Mouse (Mus musculus): ENCODE results near the gene Gm13420. TPM values are rescaled to one million over a fixed set of nuclear protein-coding genes. Genes with fewer than 3 reads are reported as not detected.
"Not testable (repeated sequence)": the region's sequence is repeated elsewhere in the genome, so short reads cannot be mapped to it uniquely, and the experiment has no call there.

Gm13420 gene
- polyA plus RNA-seq, 1 experiment: not detected

DNA sequence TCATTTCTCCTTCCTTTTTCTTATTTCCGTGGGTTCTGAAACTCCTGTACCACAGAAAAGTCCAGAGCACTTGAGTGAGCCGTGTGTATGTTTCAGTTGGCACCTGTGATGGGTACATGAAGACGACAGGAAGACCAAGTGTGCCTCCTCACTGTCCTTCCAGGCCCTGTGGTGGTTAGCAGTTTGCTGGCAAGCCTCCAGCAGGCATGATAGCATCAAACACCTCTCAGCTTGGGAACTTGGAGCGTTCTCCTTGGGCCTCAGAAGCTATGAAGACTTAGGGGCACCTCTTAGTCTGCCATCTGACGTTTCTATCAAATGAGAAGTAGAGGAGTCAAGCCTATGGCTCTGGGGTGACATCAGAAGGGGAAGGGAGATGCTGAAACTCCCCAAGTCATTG lies 32.9 kb downstream of the Gm13420 start:
- Histone ChIP-seq H3K4me3 (ENCODE audit: insufficient read depth, low read length) (no peak overlapping the region), H3K4me1 (ENCODE audit: control insufficient read depth, insufficient read depth, low read length) (peaks cover 9% of the 10 kb centered on the region), H3K27ac (ENCODE audit: insufficient read depth, low read length) (no peak overlapping the region)
- TF ChIP-seq CTCF (IDR thresholded peaks at IDR 0.05; ENCODE audit: borderline replicate concordance, insufficient read depth, low read length) (no peak), POLR2A (IDR thresholded peaks at IDR 0.05; ENCODE audit: low read depth, low read length) (no peak)

DNA sequence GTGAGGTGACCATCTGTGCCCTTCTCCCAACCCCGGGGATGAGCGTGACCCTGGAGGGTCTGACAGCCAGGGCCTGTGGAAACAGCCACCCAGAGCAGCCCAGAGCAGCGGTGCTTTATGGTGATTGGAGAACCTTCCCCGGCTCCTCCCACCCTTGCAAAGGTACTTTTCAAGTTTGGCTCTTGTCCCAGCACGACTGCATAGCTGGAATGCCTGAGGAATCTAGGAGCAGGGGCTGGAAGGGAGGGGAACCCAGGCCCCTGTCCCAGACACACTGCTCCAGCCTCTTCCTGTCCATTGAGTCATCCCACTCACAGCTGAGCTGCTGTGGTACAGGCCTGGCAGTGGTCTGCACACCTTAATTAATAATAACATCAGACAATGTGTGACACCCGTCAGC lies 34.8 kb downstream of the Gm13420 start:
- Histone ChIP-seq H3K4me3 (ENCODE audit: insufficient read depth, low read length) (no peak overlapping the region), H3K4me1 (ENCODE audit: control insufficient read depth, insufficient read depth, low read length) (peaks cover 17% of the 10 kb centered on the region), H3K27ac (ENCODE audit: insufficient read depth, low read length) (peak overlapping the region; percentile 83)
- no peak for TF ChIP-seq POLR2A (IDR thresholded peaks at IDR 0.05; ENCODE audit: low read depth, low read length)
- TF ChIP-seq CTCF (IDR thresholded peaks at IDR 0.05; ENCODE audit: borderline replicate concordance, insufficient read depth, low read length): no peak

DNA sequence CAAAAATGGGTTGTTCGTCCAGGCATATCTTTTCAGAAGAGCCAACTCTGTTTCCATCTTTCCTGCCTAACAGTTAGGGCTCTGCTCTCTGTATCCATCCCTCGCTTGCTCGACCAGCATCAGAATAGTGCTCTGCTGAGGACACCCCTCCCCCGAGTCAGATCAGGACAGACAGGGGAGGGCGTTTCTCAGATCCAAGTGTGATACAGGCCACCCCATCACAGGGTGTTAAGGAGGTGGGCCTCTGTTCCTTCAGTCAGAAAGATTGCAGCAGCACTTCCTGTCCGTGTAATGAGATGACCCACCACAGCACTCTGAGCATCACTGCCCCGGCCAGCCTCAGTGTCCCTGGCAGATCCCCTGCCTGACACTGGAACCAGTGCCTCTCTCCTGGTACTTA lies 35.3 kb downstream of the Gm13420 start:
- H3K27ac ChIP-seq (ENCODE audit: insufficient read depth, low read length): peak overlapping the region; percentile 83
- no peak overlapping the region for H3K4me3 ChIP-seq (ENCODE audit: insufficient read depth, low read length)
- peaks cover 22% of the 10 kb centered on the region for H3K4me1 ChIP-seq (ENCODE audit: control insufficient read depth, insufficient read depth, low read length)
- TF ChIP-seq POLR2A (IDR thresholded peaks at IDR 0.05; ENCODE audit: low read depth, low read length): no peak
- no peak for TF ChIP-seq CTCF (IDR thresholded peaks at IDR 0.05; ENCODE audit: borderline replicate concordance, insufficient read depth, low read length)

DNA sequence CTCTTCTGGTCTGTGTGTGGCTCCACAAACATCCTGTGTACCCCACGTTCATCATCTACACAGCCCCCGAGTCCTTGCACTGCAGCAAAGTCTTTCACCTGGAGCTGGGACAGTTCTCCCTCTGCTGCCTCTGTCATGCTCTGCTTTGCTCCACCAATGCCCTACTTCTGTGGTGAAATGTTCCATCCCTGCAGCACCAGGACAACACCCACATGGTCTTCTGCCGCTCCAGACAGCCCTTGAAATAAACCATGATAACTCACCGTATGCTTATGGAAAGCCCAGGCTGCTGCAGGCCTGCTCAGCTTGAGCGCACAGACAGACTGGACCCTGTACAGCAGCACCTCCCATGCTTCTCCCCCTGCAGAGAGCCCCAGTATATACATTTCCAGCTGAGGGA lies 37.4 kb downstream of the Gm13420 start:
- Histone ChIP-seq H3K4me1 (ENCODE audit: control insufficient read depth, insufficient read depth, low read length) (peaks cover 25% of the 10 kb centered on the region), H3K27ac (ENCODE audit: insufficient read depth, low read length) (no peak overlapping the region), H3K4me3 (ENCODE audit: insufficient read depth, low read length) (no peak overlapping the region)
- no peak for TF ChIP-seq CTCF (IDR thresholded peaks at IDR 0.05; ENCODE audit: borderline replicate concordance, insufficient read depth, low read length)
- no peak for TF ChIP-seq POLR2A (IDR thresholded peaks at IDR 0.05; ENCODE audit: low read depth, low read length)

DNA sequence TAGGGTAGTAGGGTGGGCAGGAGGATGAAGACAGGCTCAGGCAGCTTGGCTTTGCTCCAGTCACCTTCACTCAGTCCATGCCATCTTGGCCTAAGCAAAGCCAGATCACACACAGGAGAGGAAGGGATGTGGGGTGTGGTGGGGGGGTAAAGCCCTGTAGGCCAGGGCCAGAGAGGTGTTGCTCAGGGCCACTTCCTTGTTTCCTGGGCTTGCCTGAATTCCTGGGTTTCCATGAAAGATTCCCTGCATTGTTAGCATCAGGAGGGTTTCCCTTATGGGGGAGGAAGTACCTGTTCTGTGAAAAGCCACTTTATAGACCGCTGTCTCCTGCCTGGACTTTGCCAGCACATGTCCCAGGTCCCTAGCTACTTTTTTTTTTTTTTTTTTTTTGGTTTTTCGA lies 38.0 kb downstream of the Gm13420 start:
- TF ChIP-seq CTCF (IDR thresholded peaks at IDR 0.05; ENCODE audit: borderline replicate concordance, insufficient read depth, low read length): no peak
- TF ChIP-seq POLR2A (IDR thresholded peaks at IDR 0.05; ENCODE audit: low read depth, low read length): no peak
- Histone ChIP-seq H3K27ac (ENCODE audit: insufficient read depth, low read length) (0 out of 2 replicates have a peak overlapping the region, but pooled peaks have one; percentile 24), H3K4me3 (ENCODE audit: insufficient read depth, low read length) (no peak overlapping the region), H3K4me1 (ENCODE audit: control insufficient read depth, insufficient read depth, low read length) (peaks cover 25% of the 10 kb centered on the region)

DNA sequence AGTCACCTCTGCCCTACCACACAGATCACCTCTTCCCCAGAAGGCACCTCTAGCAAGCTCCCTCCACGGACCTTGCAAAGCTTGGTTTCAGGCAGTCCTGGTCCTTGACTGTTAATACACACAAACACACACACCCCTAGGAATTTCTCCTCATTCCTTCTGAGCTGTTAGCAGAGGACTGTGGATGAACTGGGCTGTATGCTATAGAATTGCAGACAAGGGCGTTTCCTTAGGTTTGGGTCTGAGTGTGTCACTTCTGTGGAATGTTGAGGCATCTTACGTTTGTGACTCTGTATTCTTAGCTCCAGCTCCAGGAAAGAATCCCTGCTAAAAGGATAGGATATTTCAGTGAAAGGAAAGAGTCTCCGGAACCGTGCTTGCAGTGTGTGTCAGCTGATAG lies 39.6 kb downstream of the Gm13420 start:
- Histone ChIP-seq H3K4me1 (ENCODE audit: control insufficient read depth, insufficient read depth, low read length) (peaks cover 25% of the 10 kb centered on the region), H3K4me3 (ENCODE audit: insufficient read depth, low read length) (no peak overlapping the region), H3K27ac (ENCODE audit: insufficient read depth, low read length) (peak overlapping the region; percentile 85)
- TF ChIP-seq CTCF (IDR thresholded peaks at IDR 0.05; ENCODE audit: borderline replicate concordance, insufficient read depth, low read length): no peak
- TF ChIP-seq POLR2A (IDR thresholded peaks at IDR 0.05; ENCODE audit: low read depth, low read length): 0 out of 2 replicates have a peak, but pooled peaks have one; percentile 12

DNA sequence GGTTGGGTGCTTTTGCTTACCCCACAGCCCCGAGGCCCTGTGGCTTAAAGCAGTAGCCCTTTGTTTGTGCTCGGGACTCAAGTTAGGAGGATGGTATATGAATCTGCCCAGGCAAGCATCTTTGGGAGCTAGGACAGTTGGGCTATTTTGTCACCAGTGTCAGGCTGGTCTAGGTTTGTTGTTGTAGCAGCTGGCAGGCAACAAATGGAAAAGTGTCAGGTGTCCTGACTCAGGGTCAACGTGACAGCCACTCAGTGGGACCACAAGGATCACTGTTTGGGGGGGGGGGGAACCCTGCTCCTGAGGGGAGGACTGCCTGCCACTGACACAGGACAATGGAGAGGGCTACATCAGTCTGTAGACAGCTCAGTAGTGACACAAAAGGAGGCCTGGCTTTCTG lies 40.4 kb downstream of the Gm13420 start:
- no peak for TF ChIP-seq POLR2A (IDR thresholded peaks at IDR 0.05; ENCODE audit: low read depth, low read length)
- TF ChIP-seq CTCF (IDR thresholded peaks at IDR 0.05; ENCODE audit: borderline replicate concordance, insufficient read depth, low read length): no peak
- no peak overlapping the region for H3K4me3 ChIP-seq (ENCODE audit: insufficient read depth, low read length)
- peaks cover 22% of the 10 kb centered on the region for H3K4me1 ChIP-seq (ENCODE audit: control insufficient read depth, insufficient read depth, low read length)
- H3K27ac ChIP-seq (ENCODE audit: insufficient read depth, low read length): peak overlapping the region; percentile 85

DNA sequence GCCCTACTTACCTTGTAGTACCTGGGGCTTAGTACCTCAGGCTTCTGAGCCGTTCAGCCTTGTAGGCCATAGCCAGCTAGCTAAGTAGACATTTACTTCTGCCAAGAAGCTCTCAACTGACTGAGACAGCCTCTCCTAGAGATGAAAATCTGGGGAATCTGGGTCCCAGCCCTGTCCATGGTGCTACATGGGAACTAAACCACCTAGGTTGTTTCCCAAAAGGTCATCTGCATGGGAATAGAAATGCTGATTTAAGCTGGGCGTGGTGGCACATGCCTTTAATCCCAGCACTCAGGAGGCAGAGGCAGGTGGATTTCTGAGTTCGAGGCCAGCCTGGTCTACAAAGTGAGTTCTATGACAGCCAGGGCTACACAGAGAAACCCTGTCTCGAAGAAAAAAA lies 43.3 kb downstream of the Gm13420 start:
- H3K27ac ChIP-seq (ENCODE audit: insufficient read depth, low read length); H3K4me3 ChIP-seq (ENCODE audit: insufficient read depth, low read length): not testable (repeated sequence)
- H3K4me1 ChIP-seq (ENCODE audit: control insufficient read depth, insufficient read depth, low read length): peaks cover 16% of the 10 kb centered on the region

DNA sequence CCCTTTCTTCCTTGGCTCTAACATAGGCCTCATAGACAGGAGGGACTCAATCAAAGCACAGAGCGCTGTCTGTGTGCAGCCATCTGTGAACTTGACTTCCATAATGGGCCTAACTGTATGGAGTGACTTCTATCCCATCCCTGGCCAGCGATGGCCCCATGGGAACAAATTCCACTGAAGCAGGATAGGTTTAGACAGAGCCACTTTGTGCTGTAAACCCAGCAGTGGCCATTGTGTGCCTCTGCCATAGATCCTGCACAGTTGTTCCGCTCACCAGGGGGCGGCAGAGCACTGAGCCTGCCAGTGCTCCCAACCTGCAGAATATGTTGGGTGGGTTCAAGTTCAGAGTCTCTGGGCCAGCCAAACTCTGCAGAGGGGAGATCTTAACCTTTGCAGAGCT lies 43.8 kb downstream of the Gm13420 start:
- peak; percentile 59 for TF ChIP-seq CTCF (IDR thresholded peaks at IDR 0.05; ENCODE audit: borderline replicate concordance, insufficient read depth, low read length)
- no peak for TF ChIP-seq POLR2A (IDR thresholded peaks at IDR 0.05; ENCODE audit: low read depth, low read length)
- Histone ChIP-seq H3K27ac (ENCODE audit: insufficient read depth, low read length) (no peak overlapping the region), H3K4me3 (ENCODE audit: insufficient read depth, low read length) (no peak overlapping the region), H3K4me1 (ENCODE audit: control insufficient read depth, insufficient read depth, low read length) (peaks cover 18% of the 10 kb centered on the region)

DNA sequence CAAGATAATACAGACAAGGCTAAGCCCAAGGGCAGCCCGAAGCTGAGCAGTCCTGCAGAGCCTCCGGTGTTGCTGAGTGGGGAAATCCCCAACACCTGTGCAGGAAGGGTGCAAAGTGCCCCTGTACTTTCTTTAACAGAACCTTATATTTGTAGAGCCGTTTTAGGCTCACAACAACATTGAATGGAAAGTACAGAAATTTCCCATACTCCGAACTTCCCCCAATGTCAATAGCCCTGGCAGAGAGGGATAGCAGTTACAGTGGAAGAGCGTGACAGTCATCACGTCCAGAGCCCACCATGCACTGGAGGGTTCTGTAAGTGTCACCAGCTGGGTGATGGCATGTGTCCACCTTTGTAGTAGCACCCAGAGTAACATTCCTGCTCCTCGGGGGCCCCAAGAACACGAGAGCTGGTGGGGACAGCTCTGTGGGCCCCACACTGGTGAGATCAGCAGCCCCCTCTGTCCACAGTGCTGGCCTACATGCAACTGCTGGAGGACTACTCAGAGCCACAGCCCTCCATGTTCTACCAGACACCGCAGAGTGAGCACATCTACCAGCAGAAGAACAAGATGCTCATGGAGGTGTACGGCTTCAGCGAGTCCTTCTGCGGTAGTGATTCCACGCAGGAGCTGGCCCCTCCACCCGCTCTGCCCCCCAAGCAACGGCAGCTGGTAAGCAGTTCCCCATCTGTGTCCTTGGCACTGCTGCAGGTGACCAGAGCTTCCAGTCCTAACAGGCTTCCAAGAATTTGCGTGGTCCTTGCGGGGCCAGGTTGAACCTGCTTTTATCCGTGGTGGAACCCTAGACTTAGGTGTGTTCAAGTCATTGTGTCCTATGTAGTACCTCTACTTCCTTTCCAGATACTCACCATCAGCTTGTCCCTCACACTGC lies 44.5 kb downstream of the Gm13420 start:
- Histone ChIP-seq H3K27ac (ENCODE audit: insufficient read depth, low read length) (no peak overlapping the region), H3K4me1 (ENCODE audit: control insufficient read depth, insufficient read depth, low read length) (peaks cover 14% of the 10 kb centered on the region), H3K4me3 (ENCODE audit: insufficient read depth, low read length) (no peak overlapping the region)
- TF ChIP-seq POLR2A (IDR thresholded peaks at IDR 0.05; ENCODE audit: low read depth, low read length) (no peak), CTCF (IDR thresholded peaks at IDR 0.05; ENCODE audit: borderline replicate concordance, insufficient read depth, low read length) (no peak)

Data from embryonic fibroblast, embryonic 13.5 days (primary cell).